Mouse (Mus musculus) cortical plate, adult 2 months (tissue): Measurements from ENCODE around the gene Naaladl2. TPM values are rescaled to one million over a fixed set of nuclear protein-coding genes. Genes with fewer than 3 reads are reported as not detected.

Experiments used
- H3K27ac ChIP-seq: fragments of 200-500 bp; 2 replicates; pipeline ENCODE4 v1.5.1; 2012; ENCODE audit warnings: low read length, control low read depth, inconsistent platforms; ENCODE audit not compliant: insufficient read depth
- H3K4me1 ChIP-seq: fragments of 200-500 bp; 2 replicates; pipeline ENCODE4 v1.6.1; 2011; ENCODE audit warnings: low read length; ENCODE audit not compliant: control insufficient read depth, insufficient read depth
- H3K4me3 ChIP-seq: fragments of 200-500 bp; 2 replicates; pipeline ENCODE4 v1.5.1; 2011; ENCODE audit warnings: mild to moderate bottlenecking, low read length, control low read depth; ENCODE audit not compliant: insufficient read depth
- CTCF ChIP-seq: fragments of 200-500 bp; IDR thresholded peaks from 2 replicates; pipeline ENCODE4 v1.5.1; 2011; ENCODE audit warnings: mild to moderate bottlenecking, control low read depth, low read length; ENCODE audit not compliant: insufficient read depth; ENCODE audit errors: extremely low read depth
- POLR2A ChIP-seq: fragments of 200-500 bp; IDR thresholded peaks from 2 replicates; pipeline ENCODE4 v1.6.1; 2011; ENCODE audit warnings: mild to moderate bottlenecking, low read length, control low read depth; ENCODE audit not compliant: insufficient read depth; ENCODE audit errors: extremely low read depth
- polyA plus RNA-seq: library from polyadenylated mRNA; depleted of rRNA; stranded (reverse); fragments of >200 nt; gene quantifications from 2 replicates; pipeline ENCODE4 v1.2.3, GENCODE M21; 2012

The Naaladl2 gene
- polyA plus RNA-seq, 1 experiment, result 1.0 TPM

- no peak overlapping the region for H3K27ac ChIP-seq
- no peaks in the 10 kb centered on the region for H3K4me1 ChIP-seq
- H3K4me3 ChIP-seq, result no peak overlapping the region
- TF ChIP-seq POLR2A, result no peak
- no peak for TF ChIP-seq CTCF
Observed at GRCm38 (mm10) chr3:24604791-24605320, 539.2 kb downstream of the Naaladl2 start.

- TF ChIP-seq POLR2A (no peak), CTCF (no peak)
- peak overlapping the region; percentile 37; the same call in 1 of the 2 replicates for H3K27ac ChIP-seq
- peaks cover 3% of the 10 kb centered on the region; the same call in 1 of the 2 replicates for H3K4me1 ChIP-seq
- no peak overlapping the region for H3K4me3 ChIP-seq
Observed at GRCm38 (mm10) chr3:24595447-24595846, 548.6 kb downstream of the Naaladl2 start.

GRCm38 (mm10) chr3:24556617-24557016, 587.4 kb downstream of the Naaladl2 start:
- TF ChIP-seq CTCF, result no peak
- TF ChIP-seq POLR2A, result no peak
- no peak overlapping the region for H3K27ac ChIP-seq
- no peak overlapping the region for H3K4me3 ChIP-seq
- H3K4me1 ChIP-seq, result no peaks in the 10 kb centered on the region

- Histone ChIP-seq H3K27ac (no peak overlapping the region), H3K4me1 (no peaks in the 10 kb centered on the region)
- TF ChIP-seq POLR2A (no peak), CTCF (no peak)
Observed at GRCm38 (mm10) chr3:24553701-24554100, 590.4 kb downstream of the Naaladl2 start.

GRCm38 (mm10) chr3:24552631-24553030, 591.4 kb downstream of the Naaladl2 start:
- TF ChIP-seq POLR2A (no peak), CTCF (no peak)
- H3K4me1 ChIP-seq, result no peaks in the 10 kb centered on the region
- H3K27ac ChIP-seq, result no peak overlapping the region
- no peak overlapping the region for H3K4me3 ChIP-seq

More at GRCm38 (mm10) chr3:24553701-24554100, 590.4 kb downstream of the Naaladl2 start:
- H3K4me3 ChIP-seq, result no peak overlapping the region

GRCm38 (mm10) chr3:24533775-24534458, 610.1 kb downstream of the Naaladl2 start:
- Histone ChIP-seq H3K4me1 (no peaks in the 10 kb centered on the region), H3K27ac (no peak overlapping the region), H3K4me3 (no peak overlapping the region)
- no peak for TF ChIP-seq CTCF

GRCm38 (mm10) chr3:24514918-24515317, 629.1 kb downstream of the Naaladl2 start:
- H3K27ac ChIP-seq, result no peak overlapping the region
- no peaks in the 10 kb centered on the region for H3K4me1 ChIP-seq
- TF ChIP-seq POLR2A (no peak), CTCF (no peak)
- H3K4me3 ChIP-seq, result no peak overlapping the region

- no peaks in the 10 kb centered on the region for H3K4me1 ChIP-seq
- H3K4me3 ChIP-seq, result no peak overlapping the region
- TF ChIP-seq POLR2A (no peak), CTCF (no peak)
- H3K27ac ChIP-seq, result no peak overlapping the region
Observed at GRCm38 (mm10) chr3:24486456-24487112, 657.5 kb downstream of the Naaladl2 start.

GRCm38 (mm10) chr3:24463941-24464340, 680.1 kb downstream of the Naaladl2 start:
- Histone ChIP-seq H3K4me3 (no peak overlapping the region), H3K4me1 (no peaks in the 10 kb centered on the region), H3K27ac (no peak overlapping the region)
- TF ChIP-seq POLR2A (no peak), CTCF (no peak)

- H3K27ac ChIP-seq, result no peak overlapping the region
- H3K4me1 ChIP-seq, result no peaks in the 10 kb centered on the region
- no peak overlapping the region for H3K4me3 ChIP-seq
- TF ChIP-seq POLR2A, result no peak
- TF ChIP-seq CTCF, result no peak
Observed at GRCm38 (mm10) chr3:24440621-24441020, 703.4 kb downstream of the Naaladl2 start.
